Mouse (Mus musculus): Measurements from ENCODE around the gene 1110008L16Rik. TPM values are rescaled to one million over a fixed set of nuclear protein-coding genes. Genes with fewer than 3 reads are reported as not detected.

The 1110008L16Rik gene
- 10 to 100 TPM in 1 of 2 experiments, 1 to 10 TPM in 1; 6.4 to 10.2 TPM for polyA plus RNA-seq (2017; shearing (Covaris generic))

DNA sequence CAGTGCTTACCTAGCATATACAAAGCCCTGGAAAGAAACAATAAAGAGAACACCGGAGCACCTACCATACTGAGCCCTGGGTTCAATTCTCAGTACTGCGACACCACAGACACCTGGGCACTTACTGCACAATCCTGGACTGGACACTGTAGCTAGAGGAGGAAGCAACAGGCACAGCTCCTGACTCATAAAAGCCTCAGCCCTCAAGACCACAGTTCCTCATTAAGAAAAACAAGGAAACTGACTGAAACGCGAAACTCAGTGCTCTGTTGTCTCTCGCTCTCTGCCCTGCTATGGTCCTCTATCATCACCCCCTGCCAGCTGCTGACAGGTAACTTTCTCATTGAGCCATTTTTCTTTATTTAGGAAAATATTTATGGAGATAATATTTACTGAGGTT, at the start of gene 1110008L16Rik:
TSS of gene 1110008L16Rik (plus strand) at position 242 of the 400 bp plus-strand sequence.

DNA sequence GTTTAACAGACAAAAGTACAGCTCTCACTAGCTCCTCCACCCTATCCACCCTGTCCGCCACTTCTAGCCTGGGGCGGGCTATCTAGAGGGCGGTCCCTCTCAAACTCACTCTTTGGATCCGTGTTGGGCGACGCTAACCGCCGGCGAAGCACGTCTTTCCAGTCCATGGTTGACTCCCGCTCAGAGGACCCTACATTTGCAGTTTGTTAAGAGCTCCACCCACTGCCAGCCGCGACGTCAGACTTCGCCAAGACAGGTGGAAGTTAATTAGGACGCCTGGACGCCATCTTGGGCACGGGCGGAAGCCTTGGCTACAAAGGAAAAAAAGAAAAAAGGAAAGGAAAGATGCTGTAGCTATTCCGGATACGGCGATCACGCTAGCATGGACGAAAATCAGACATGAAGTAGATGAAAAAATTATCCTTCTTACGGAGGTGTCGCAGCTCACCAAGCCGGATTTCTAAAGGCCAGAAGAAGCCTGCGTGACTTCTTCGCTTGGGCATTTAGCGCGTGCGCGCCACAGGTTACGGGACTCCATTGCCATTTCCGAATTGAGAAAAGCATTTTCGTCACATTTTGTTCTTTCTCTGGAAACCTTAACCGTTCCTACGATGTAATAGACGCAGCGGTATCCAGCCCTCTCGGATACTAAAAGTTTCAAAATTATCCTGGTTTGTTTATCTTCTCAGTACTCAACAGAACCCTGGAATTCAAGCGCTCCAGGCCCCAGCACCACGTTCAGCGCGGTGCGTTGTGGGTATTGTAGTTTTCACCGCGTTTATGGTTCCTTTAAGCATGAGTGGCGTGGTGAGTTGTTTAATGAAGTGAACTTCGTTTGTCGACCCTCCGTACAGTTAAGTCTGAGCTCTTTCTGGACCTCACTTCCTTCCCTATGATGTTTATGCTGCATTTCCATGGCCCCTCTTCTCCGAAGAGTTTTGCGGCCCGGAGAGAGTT, 3.4 kb downstream of the 1110008L16Rik start, which contains the start of gene Ppp2r3c:
TSS of gene Ppp2r3c (minus strand) at position 514 of the 957 bp plus-strand sequence.

DNA sequence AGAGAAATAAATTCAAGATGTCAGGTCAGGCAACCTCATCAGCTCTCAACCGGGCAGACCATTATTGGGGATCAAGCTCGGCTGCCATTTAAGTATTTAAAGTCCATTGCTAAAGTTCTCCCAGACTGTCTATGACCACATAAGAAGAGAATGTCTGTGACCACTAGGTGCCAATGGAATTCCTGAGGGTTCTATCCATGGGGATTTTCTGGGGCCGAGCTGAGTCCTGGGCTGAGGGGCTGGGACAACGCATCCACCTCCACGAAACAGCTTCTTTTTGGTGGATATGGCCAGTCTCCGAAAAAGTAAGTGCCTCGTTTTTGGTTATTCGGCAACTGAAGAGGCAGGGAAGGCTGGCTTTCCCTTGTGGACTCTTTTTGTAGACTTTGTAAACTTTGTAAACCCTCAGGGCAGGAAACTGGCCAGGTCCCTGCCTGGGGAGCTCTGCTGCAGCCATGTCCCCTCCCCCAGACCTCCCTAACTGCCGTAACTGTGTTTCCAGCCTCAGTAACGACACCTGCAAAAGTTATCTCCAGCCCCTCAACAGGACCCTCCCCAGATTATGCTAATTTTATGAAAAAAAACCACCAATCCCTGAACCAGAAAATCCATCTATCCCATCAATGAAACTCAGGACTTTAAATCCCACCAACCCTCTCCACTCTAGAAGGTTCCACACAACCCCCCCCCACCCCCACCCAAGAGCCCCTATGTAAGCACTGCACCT, 84.8 kb downstream of the 1110008L16Rik start, which contains the start of gene Psma6:
TSS of gene Psma6 (plus strand) at position 200 of the 727 bp plus-strand sequence.

Other genes starting within 250 kb of the 1110008L16Rik start
- gene 2700097O09Rik, start 219.5 kb upstream of the 1110008L16Rik start, polyA plus RNA-seq (2017; shearing (Covaris generic)): 10 to 100 TPM; 11.2 to 24.8 TPM
- 100 to 1,000 TPM; 134 to 148 TPM for gene Srp54a, start 219.3 kb upstream of the 1110008L16Rik start, polyA plus RNA-seq (2017; shearing (Covaris generic))
- gene Fam177a, start 175.1 kb upstream of the 1110008L16Rik start, polyA plus RNA-seq (2017; shearing (Covaris generic)): 10 to 100 TPM; 37.3 to 42.5 TPM
- 10 to 100 TPM; 28.8 to 37.8 TPM for gene Srp54b, start 144.5 kb upstream of the 1110008L16Rik start, polyA plus RNA-seq (2017; shearing (Covaris generic))
- gene 1700047I17Rik2, start 100.0 kb upstream of the 1110008L16Rik start, polyA plus RNA-seq (2017; shearing (Covaris generic)): not detected
- 10 to 100 TPM; 74.5 to 76.0 TPM for gene Srp54c, start 69.4 kb upstream of the 1110008L16Rik start, polyA plus RNA-seq (2017; shearing (Covaris generic))
- 10 to 100 TPM; 19.5 to 20.7 TPM for gene Ppp2r3c, start 3.4 kb downstream of the 1110008L16Rik start, polyA plus RNA-seq (2017; shearing (Covaris generic))
- gene Psma6, start 84.6 kb downstream of the 1110008L16Rik start, polyA plus RNA-seq (2017; shearing (Covaris generic)): 100 to 1,000 TPM; 316 to 404 TPM
- 100 to 1,000 TPM; 585 to 847 TPM for gene Nfkbia, start 193.1 kb downstream of the 1110008L16Rik start, polyA plus RNA-seq (2017; shearing (Covaris generic))

Data from activated CD4-positive, CD25-positive, alpha-beta regulatory T cell (primary cell).